Mouse (Mus musculus) E14TG2a.4 (cell line): ENCODE measurements at regions not wholly inside any gene's neighbourhood (a gene's known extent, or its start where the extent isn't known, plus 50 kb on each side); places are given as distances from the start of the nearest gene placed in this dataset.
"Not testable (repeated sequence)": the region's sequence is repeated elsewhere in the genome, so short reads cannot be mapped to it uniquely, and the experiment has no call there.

ENCODE experiments used
- H3K27me3 ChIP-seq: 2 replicates; pipeline ENCODE4 v1.6.1; 2014; ENCODE audit warnings: low read length, control low read depth; ENCODE audit not compliant: insufficient read depth
- H3K36me3 ChIP-seq: 2 replicates; pipeline ENCODE4 v1.6.1; 2014; ENCODE audit warnings: low read length, control low read depth; ENCODE audit not compliant: insufficient read depth
- H3K4me1 ChIP-seq: replicated peaks from 2 replicates; pipeline ENCODE4 v1.6.1; 2014; ENCODE audit warnings: low read depth, low read length, control low read depth
- H3K4me3 ChIP-seq: replicated peaks from 2 replicates; pipeline ENCODE4 v1.5.1; 2014; ENCODE audit warnings: mild to moderate bottlenecking, low read length
- H3K9me3 ChIP-seq: 2 replicates; pipeline ENCODE4 v1.6.1; 2014; ENCODE audit warnings: low read length, control low read depth
- CTCF ChIP-seq: conservative IDR thresholded peaks from 2 replicates; pipeline ENCODE4 v1.5.1; 2014; ENCODE audit warnings: low read length
- NANOG ChIP-seq: IDR thresholded peaks from 2 replicates; pipeline ENCODE4 v1.6.1; 2014; ENCODE audit warnings: borderline replicate concordance, low read length, mixed read lengths
- POU5F1 ChIP-seq: IDR thresholded peaks from 2 replicates; pipeline ENCODE4 v1.6.1; 2014; ENCODE audit warnings: low read length, borderline replicate concordance

- no peaks in the 10 kb centered on the region for H3K4me1 ChIP-seq
- H3K4me3 ChIP-seq, result no peak overlapping the region
- no peak for TF ChIP-seq NANOG
- no peak for TF ChIP-seq POU5F1
- no peak for TF ChIP-seq CTCF
- H3K36me3 ChIP-seq, result no peaks in the 10 kb centered on the region
- no peaks in the 10 kb centered on the region for H3K27me3 ChIP-seq
- H3K9me3 ChIP-seq, result peaks cover 16% of the 10 kb centered on the region; the same call in 1 of the 2 replicates
These were observed 650.7 kb upstream of the Cntnap5a start for GRCm38 (mm10) chr1:115033894-115034293.

GRCm38 (mm10) chr1:115041701-115042100 is 642.9 kb upstream of the Cntnap5a start:
- H3K27me3 ChIP-seq, H3K4me1 ChIP-seq, H3K4me3 ChIP-seq, H3K36me3 ChIP-seq: not testable (repeated sequence)
- H3K9me3 ChIP-seq, result peaks cover 36% of the 10 kb centered on the region

- peaks cover 77% of the 10 kb centered on the region for H3K9me3 ChIP-seq
- H3K4me3 ChIP-seq, result no peak overlapping the region
- H3K4me1 ChIP-seq, result no peaks in the 10 kb centered on the region
- TF ChIP-seq NANOG (no peak), CTCF (no peak), POU5F1 (no peak)
- no peaks in the 10 kb centered on the region for H3K27me3 ChIP-seq
- no peaks in the 10 kb centered on the region for H3K36me3 ChIP-seq
These were observed 626.1 kb upstream of the Cntnap5a start for GRCm38 (mm10) chr1:115058440-115058839.
